Mouse (Mus musculus) megakaryocyte, embryonic 14.5 days (primary cell): ENCODE measurements around the gene Chrd.

ENCODE experiments used
- FLI1 ChIP-seq: IDR thresholded peaks from 2 replicates; pipeline ENCODE4 v1.6.1; 2012; ENCODE audit warnings: low read length, inconsistent platforms, mixed read lengths
- GATA1 ChIP-seq: IDR thresholded peaks from 3 replicates; pipeline ENCODE4 v1.6.1; 2012; ENCODE audit warnings: mixed read lengths, low read length, inconsistent platforms, borderline replicate concordance

- TF ChIP-seq GATA1 (no peak), FLI1 (no peak)
These were observed 8.6 kb upstream of the Chrd start for GRCm38 (mm10) chr16:20724338-20724748.
